In genomic region chr2:7555144-7555892, GRCm38 (mm10) we compare ENCODE assay signal across 28 mouse cellular contexts.
"Had no signal": no experiment of that assay in that cellular context is flagged by ENCODE, and none has a peak within 500 bp of the region (broad histone marks: within the 10 kb centered on the region; RNA-seq: fewer than 3 reads in every experiment).

No protein-coding gene starts in this region.

- H3K4me3 ChIP-seq: gastrocnemius, adult 2 months; heart, embryonic 10.5 days; heart, embryonic 12.5 days; hindbrain, embryonic 10.5 days; hindbrain, embryonic 12.5 days; intestine, embryonic 15.5 days; layer of hippocampus, adult 2 months; left cerebral cortex, adult 2 months; limb, embryonic 10.5 days; limb, embryonic 12.5 days; liver, embryonic 13.5 days; liver, embryonic 15.5 days had no signal

- H3K4me2 ChIP-seq: heart, embryonic 12.5 days; hindbrain, embryonic 12.5 days; hindbrain, embryonic 14.5 days; intestine, embryonic 15.5 days; limb, embryonic 12.5 days; liver, embryonic 11.5 days; liver, embryonic 13.5 days; liver, embryonic 15.5 days had no signal

- H3K36me3 ChIP-seq: heart, embryonic 10.5 days; heart, embryonic 12.5 days; hindbrain, embryonic 10.5 days; hindbrain, embryonic 12.5 days; intestine, embryonic 15.5 days; limb, embryonic 10.5 days; limb, embryonic 12.5 days; liver, embryonic 13.5 days; liver, embryonic 15.5 days had no signal

- H3K4me1 ChIP-seq: heart, embryonic 10.5 days; heart, embryonic 12.5 days; hindbrain, embryonic 10.5 days; hindbrain, embryonic 12.5 days; intestine, embryonic 15.5 days; limb, embryonic 10.5 days; limb, embryonic 12.5 days; liver, embryonic 13.5 days; liver, embryonic 15.5 days had no signal

- H3K9ac ChIP-seq: heart, embryonic 12.5 days; hindbrain, embryonic 12.5 days; hindbrain, embryonic 14.5 days; intestine, embryonic 15.5 days; limb, embryonic 12.5 days; liver, embryonic 13.5 days; liver, embryonic 15.5 days had no signal

- H3K9me3 ChIP-seq: heart, embryonic 10.5 days; heart, embryonic 12.5 days; hindbrain, embryonic 10.5 days; hindbrain, embryonic 12.5 days; intestine, embryonic 15.5 days; limb, embryonic 10.5 days; limb, embryonic 12.5 days; liver, embryonic 13.5 days; liver, embryonic 15.5 days had no signal

- ATAC-seq: hindbrain, embryonic 16.5 days; inflammation-experienced regulatory T-cells, adult 6 months; intestine, embryonic 15.5 days; intestine, postnatal 0 days had no signal

- H3K27ac ChIP-seq: gastrocnemius, adult 2 months; heart, embryonic 10.5 days; hindbrain, embryonic 10.5 days; hindbrain, embryonic 12.5 days; hindbrain, embryonic 14.5 days; intestine, embryonic 15.5 days; layer of hippocampus, adult 2 months; left cerebral cortex, adult 2 months; limb, embryonic 10.5 days; limb, embryonic 12.5 days; liver, embryonic 13.5 days; liver, embryonic 15.5 days had no signal

- DNase-seq: gastrocnemius, adult 2 months; gastrocnemius, postnatal 10 days; gastrocnemius, postnatal 25 days; heart, adult 18-20 months; heart, postnatal 10 days; heart, postnatal 4 days; kidney, adult 18-20 months; kidney, adult 8-10 months; kidney, postnatal 10 days; kidney, postnatal 25 days; kidney, postnatal 4 days; liver; liver, embryonic 13.5 days had no signal

- H3K27me3 ChIP-seq: heart, embryonic 12.5 days; hindbrain, embryonic 12.5 days; intestine, embryonic 15.5 days; limb, embryonic 12.5 days; liver, embryonic 13.5 days; liver, embryonic 15.5 days had no signal
